Mouse (Mus musculus) brain, embryonic 18.5 days (tissue): Measurements from ENCODE around the gene Ell.

Experiments used
- DNase-seq: peaks from one replicate; pipeline ENCODE4 v3.0.0-alpha.2; 2012; ENCODE audit warnings: low read depth, low spot score

Ell gene

DNA sequence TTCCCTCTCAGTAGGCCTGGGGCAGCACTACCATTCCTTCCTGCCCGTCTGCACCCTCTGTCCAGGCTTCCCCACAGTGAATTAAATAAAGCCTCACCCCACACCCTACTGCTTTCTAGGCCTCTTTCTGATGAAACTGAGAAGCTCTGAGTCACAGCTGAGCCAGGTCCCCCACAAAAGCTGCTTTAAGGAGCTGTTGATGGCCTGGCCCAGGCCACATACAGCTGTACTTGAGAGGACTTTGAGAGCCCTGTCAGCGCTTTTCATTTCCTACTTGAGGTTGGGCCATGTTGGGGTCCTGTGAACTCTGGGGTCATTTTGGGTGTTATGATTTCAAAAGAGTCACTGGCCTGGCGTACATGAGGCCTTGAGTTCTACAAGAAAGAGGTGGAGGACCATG lies 4.0 kb upstream of the Ell start:
- no peak for DNase-seq

DNA sequence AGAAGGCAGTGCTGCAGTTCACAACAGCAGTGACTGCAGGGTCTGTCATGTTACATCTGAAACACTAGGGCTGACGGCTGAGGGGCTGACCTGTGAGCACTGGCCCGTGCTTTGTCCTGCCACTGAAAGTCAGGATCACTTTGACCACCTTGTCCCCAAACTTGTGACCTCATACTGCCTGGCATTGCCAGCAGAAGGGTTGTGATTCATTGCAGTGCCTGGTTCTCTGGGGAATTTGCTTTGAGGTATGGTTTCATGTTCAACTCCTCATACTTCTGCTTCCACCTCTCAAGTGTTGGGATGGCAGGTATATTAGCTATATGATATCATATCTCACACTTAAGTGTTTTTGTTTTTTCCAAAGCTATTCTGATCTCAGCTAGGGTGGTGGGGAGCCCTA lies 3.6 kb upstream of the Ell start:
- DNase-seq = no peak

GRCm38 (mm10) chr8:70538024-70538579 lies 1.2 kb upstream of the Ell start:
- no peak for DNase-seq

- peak; percentile 97 for DNase-seq
These were observed 602 bp upstream of the Ell start for GRCm38 (mm10) chr8:70538633-70539076.

DNA sequence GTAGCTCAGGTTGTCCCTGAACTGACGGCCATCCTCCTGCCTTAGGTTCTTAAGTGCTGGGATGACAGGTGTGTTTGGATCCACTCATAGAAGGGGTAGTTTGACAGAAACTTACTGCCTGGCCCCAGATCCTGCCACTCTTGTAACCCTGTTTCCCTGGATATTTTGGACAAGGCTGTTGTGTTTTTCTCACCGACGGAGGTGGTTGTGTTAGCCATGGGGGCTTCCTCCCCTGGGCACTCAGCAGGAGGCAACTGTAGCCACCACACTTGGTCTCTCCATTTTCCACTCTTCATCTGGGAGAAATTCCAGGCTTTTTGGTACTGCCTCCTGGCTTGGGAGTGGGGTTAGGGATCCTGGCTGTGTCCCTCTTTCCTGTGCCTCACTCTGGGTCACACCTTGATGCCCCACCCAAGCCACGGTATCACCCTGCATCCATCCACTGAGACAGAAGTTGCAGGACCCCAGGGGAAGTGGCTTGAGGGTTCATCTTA lies 803 bp downstream of the Ell start:
- DNase-seq = no peak

DNA sequence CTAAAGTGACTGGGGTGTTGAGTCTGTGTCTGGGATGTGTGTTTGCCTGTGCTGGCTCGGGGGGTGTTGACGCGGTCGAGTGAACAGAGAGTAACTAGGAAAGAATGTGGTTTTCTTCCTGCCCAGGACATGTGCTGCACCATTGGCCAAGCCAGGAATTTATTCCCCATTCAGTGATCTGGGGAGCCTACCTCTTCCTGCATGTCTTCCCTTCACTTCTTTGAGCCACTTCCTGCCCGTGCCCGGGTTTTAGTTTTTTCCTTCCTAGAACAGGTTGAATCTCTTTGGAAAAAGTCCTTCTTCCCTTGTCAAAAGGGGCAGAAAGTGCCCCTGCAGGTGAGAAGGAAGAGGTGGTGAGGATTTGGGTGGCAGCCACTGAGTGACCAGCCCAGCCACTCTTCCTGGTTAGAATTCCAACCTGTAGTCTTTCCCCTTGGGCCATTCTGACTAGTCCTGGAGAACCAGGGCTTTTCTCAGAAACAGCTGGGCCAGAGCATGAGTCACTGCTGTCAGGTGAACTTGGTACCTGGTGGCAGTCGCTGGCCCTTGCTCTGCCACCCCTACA lies 1.3 kb downstream of the Ell start:
- no peak for DNase-seq

- DNase-seq = no peak
These were observed 1.8 kb downstream of the Ell start for GRCm38 (mm10) chr8:70541081-70541480.

DNA sequence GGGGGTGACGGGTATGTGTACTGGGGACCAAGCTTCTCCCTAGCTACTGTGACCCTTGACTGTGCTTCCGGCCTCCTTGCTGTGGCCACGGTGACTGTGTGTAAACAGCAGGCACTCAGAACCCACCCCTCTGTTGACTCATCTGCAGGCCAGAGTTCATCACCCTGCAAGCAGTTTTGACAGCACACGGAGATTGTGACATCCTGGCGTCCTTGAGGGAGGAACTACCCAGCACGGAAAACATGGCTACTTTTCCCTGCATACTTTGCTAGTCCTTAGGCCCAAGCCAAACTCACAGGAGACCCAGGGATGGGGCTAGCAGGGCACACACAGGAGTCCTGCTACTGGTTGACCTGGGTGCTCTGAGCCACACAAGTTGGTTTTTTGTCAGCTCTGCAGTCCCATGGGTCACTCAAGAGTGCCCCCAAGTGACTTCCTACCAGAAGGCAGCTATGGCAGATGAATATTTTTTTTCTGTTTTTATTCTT lies 5.0 kb downstream of the Ell start:
- no peak for DNase-seq

DNA sequence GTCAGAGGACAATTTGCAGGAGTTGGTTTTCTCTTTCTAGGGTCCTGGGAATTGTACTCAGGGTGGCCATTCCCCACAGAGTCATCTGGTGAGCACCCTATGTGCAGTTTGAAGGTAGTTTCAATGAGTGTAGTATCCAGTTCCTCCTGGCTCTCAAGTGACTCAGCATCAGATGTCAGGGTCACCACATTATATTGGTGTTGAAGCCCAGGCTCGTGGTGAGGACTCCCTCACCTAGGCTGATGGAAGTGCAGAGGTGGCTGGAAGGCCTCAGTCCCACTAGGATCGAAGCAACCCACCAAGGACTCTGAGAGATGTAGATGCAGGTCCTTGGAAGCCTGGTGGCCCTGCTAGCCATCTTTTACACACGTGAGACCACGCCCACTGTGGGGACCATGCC lies 7.2 kb downstream of the Ell start:
- no peak for DNase-seq

GRCm38 (mm10) chr8:70547762-70548161 lies 8.5 kb downstream of the Ell start:
- DNase-seq = no peak

- no peak for DNase-seq
These were observed 10.3 kb downstream of the Ell start for GRCm38 (mm10) chr8:70549412-70550184.

DNA sequence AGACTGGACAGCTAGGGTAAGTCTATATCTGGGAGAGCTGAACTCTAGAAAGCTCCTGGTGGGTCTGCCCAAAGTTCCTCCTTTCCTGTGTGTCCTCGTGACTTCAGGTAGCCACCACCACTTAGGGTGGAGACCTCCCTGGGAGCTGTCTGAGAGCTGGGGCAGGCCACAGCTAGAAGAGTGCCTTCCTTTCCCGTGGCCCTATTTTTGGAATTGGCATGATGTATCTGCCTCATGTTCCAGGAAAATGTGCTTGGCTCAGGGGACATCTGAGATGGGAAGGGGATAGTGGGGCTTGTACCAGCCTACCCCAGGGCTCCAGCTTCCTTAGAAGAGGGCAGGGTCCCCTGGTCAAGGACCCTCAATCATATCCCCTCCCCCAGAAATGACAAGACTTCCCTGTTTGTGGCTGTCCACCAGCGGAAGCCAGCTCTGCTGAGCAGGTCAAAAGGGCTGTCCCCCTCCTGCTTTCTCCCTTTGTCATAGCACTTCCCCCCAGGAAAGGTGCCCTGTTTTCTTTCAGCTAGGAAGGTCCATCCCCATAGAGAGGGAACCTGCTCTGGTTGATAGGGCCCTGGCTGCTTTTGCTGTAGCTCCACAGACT lies 12.4 kb downstream of the Ell start:
- DNase-seq = no peak

GRCm38 (mm10) chr8:70552836-70553235 lies 13.6 kb downstream of the Ell start:
- no peak for DNase-seq

DNA sequence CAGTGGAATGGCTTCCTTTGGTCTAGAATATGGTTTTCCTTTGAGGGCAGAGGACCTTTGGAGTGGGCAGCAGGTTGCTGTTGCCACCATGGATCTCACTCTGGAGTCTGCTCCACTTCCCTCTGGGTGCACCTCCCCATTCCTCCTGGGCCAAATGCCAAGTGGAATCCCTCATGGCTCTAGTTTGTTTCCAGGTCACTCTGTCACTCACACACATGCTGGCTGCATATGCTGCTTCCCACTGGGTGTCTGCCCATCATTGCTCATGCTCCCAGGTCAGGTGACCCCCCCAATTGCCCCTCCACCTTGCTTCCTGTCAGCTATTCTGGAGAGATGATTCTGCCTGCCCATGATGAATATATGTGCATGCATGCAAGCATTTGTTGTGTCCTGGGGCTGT lies 14.5 kb downstream of the Ell start:
- no peak for DNase-seq

DNA sequence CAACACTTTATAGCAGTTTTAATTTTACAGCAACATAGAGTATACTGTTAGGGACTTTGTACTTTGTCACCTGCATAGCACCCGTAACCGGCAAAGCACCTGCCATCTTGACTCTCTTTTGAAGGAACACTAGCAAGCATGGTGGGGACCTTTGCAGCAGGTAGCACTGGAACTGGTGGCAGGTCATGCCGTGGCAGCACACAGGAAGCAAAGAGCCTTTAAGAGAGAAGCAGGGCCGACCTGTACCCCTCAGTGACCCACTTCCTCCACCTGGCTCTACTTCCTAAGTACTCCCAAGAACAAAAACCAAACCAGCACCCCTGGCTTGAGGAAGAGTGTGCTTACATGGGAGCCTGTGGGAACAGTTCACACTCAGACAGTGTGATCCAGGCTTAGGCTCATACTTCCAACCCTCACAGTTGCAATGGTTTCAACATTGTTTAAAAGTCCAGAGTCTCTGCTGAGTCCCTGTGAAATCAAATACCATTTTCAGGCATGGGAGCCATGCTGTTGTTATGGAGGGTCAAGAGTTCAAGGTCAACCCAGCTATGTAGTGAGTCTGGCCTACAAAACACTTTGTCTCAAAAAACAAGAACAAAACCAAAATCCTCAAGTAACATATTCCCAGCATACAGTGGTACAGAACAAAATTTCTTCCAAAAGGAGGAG lies 16.0 kb downstream of the Ell start:
- no peak for DNase-seq

DNA sequence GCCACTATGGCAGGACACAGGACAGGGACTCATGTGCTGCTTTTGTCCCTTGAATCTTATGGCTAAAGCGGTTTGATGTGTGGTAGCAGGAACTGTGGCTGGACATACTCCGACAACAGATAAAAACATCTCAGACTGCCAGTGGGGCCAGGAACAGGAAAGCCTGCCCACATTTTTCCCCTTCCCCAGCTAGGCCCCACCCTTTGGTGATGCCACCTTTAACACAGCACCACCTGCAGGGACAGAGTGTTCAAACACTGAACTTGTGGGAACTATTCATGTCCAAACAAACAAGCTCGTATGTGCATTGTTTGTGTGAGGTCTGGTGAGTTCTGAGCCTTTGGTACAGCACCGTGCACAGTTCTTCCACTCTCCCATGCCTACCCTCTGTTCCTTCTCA lies 19.1 kb downstream of the Ell start:
- no peak for DNase-seq

DNA sequence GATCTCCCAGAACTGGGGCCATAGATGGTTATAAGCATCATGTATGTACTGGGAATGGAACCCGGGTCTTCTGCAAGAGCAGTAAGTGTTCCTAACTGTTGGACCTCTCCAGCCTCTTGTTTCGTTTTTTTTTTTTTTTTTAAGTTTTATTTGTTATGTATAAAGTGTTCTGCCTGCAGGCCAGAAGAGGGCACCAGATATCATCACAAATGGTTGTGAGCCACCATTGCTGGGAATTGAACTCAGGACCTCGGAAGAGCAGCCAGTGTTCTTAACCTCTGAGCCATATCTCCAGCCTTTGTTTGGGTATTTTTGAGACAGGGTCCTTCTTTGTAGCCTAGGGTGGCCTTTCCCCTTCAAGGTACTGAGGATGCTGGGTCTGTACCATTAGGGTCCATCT lies 19.7 kb downstream of the Ell start:
- no peak for DNase-seq

DNA sequence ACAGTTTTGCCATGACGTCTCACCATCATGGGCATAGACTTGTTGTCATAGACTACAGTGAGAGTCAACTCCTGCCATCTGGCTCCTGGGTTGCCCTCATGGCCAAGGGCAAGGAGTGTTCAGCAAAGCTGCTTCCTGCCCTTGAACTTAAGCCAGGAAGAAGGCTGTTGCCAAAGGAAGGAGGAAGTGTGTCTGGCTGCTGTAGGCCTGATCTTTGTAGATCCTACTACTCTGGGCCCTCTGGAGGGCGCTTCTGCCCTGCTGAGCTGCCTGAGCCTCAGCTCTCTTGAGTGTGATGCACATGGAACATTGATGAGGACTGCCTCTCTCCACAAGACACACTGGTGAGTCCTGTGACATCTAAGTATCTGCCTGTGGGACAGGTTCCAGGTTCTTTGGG lies 20.8 kb downstream of the Ell start:
- DNase-seq = no peak

- no peak for DNase-seq
These were observed 21.3 kb downstream of the Ell start for GRCm38 (mm10) chr8:70560564-70560963.

DNA sequence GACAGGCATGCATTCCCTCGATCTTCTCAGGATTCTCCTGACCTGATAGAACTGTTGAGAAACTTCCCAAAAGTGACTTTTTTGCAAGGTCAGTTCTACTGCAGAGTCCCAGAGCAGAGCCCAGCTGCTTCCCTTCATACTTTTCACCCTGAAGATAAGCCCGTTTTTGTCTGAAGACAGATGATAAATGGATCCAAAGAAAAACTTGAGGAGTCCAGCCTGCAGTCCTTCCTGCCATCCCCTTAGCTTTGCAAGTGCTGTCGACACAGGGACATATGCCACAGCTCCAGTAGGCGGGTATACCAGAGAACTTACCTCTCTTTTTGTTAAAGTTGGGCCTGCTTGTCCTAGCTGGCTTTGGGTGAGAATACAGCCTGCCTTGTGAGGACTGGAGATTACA lies 22.1 kb downstream of the Ell start:
- DNase-seq = no peak

GRCm38 (mm10) chr8:70561809-70562535 lies 22.7 kb downstream of the Ell start:
- DNase-seq = no peak
